Mouse (Mus musculus) skeletal muscle tissue, postnatal 0 days (tissue): Measurements from ENCODE around the gene Gm4907. TPM values are rescaled to one million over a fixed set of nuclear protein-coding genes. Genes with fewer than 3 reads are reported as not detected.

Experiments
- polyA plus RNA-seq: library from polyadenylated mRNA; unstranded; fragments of >200 nt; fragmentation: Nextera tagmentation; extraction: Ambion mirVana; gene quantifications from 2 replicates; pipeline ENCODE4 v1.2.1, GENCODE M21; 2015

Gm4907 gene
- not detected in 2 replicates for polyA plus RNA-seq

DNA sequence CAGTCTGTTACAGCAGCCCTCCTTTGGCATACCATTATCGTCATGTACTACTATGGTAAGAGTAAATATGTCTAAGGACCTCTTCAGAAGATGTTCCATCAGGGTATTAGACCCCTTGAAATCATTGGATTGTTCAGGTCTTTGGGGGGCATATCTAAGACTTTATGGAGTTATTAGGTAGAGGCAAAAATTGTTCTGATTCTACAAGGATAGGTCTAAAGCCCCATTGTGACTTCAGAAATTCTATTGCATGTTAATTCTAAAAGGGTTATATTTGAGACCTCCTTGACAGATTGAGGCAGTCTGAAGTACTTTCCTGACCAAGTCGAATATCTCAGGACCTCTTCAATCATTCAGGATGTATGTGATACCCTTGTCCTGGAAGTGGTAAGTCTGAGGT lies at the start of gene Gm4907:
Gene Gm4907 (plus strand): TSS at position 301 of the 400 bp plus-strand sequence.

Other genes starting within 250 kb of the Gm4907 start
- gene Wdr44, start 189.5 kb upstream of the Gm4907 start, polyA plus RNA-seq: 30.8 and 36.3 TPM in 2 replicates
- gene Gm4985, start 76.4 kb downstream of the Gm4907 start, polyA plus RNA-seq: not detected in 2 replicates